Mouse (Mus musculus): ENCODE measurements around the gene Shisa2.

- TF ChIP-seq CTCF (IDR thresholded peaks at IDR 0.05; ENCODE audit: control insufficient read depth, insufficient read depth, insufficient read length) (no peak), USF1 (IDR thresholded peaks at IDR 0.05; ENCODE audit: low read depth) (no peak), MAX (IDR thresholded peaks at IDR 0.05) (no peak), MYOD1 (IDR thresholded peaks at IDR 0.05; ENCODE audit: control insufficient read depth, insufficient read length, low read depth) (no peak), MYOG (IDR thresholded peaks at IDR 0.05; ENCODE audit: control insufficient read depth, extremely low read depth, insufficient read length) (no peak)
These were observed 5.0 kb downstream of the Shisa2 start for GRCm38 (mm10) chr14:59630096-59630495.

All from C2C12 (cell line).